Mouse (Mus musculus): ENCODE results near the gene Knop1. TPM values are rescaled to one million over a fixed set of nuclear protein-coding genes. Genes with fewer than 3 reads are reported as not detected.

Gene Knop1
- total and polyA plus RNA-seq, 3 experiments = 46.8 to 66.9 TPM; not detected in 1

DNA sequence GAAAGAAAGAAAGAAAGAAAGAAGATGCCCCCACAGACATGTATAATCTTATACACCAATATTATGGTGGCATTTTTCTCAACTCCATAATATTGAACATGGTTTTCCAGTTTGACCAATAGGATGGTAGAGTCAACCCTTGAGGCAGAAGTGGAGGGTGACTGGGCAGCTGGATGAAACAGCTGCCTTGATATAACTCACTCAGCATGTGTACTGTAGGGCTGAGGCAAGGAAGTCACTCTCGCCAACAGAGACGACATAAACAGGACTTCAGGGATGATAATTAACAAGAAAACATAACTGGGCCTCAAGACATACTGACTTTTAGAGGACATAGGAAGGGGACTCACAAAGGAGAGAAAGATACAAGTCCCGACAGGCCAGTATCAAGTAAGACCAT is 1.4 kb downstream of the Knop1 start:
- H3K9ac ChIP-seq (ENCODE audit: control insufficient read depth, low read depth, low read length, poor library complexity, severe bottlenecking) = peak overlapping the region; percentile 85
- H3K79me2 ChIP-seq (ENCODE audit: control insufficient read depth, insufficient read depth, low read length, poor library complexity) = peaks cover 45% of the 10 kb centered on the region
- no peaks in the 10 kb centered on the region for H3K9me3 ChIP-seq (replicated peaks; ENCODE audit: insufficient read depth, low read length)
- H3K4me1 ChIP-seq (ENCODE audit: control insufficient read depth in 1 of 2, insufficient read depth in 2 of 2, low read length in 2 of 2) = peaks cover 5 to 42% of the 10 kb centered on the region in 2 experiments
- peaks cover 5 to 43% of the 10 kb centered on the region in 2 experiments; a peak in 3 of 4 replicates for H3K36me3 ChIP-seq (ENCODE audit: control insufficient read depth in 1 of 2, insufficient read depth in 2 of 2, low read length in 2 of 2)
- no peaks in the 10 kb centered on the region for H3K27me3 ChIP-seq (ENCODE audit: control insufficient read depth in 1 of 2, insufficient read depth in 2 of 2, low read length in 2 of 2)
- peak; percentile 72 for DNase-seq (ENCODE audit: low read depth, low spot score)
- peak overlapping the region; percentile 60 for H3K27ac ChIP-seq (ENCODE audit: control insufficient read depth, low read depth, low read length)
- H3K4me3 ChIP-seq (ENCODE audit: control insufficient read depth in 1 of 2, insufficient read depth in 1 of 2, low read depth in 2 of 2, low read length in 2 of 2) = peak overlapping the region; percentile 62 to 92
- no peak for TF ChIP-seq POLR2A (IDR thresholded peaks at IDR 0.05; ENCODE audit: control insufficient read depth in 1 of 2, insufficient read depth in 1 of 2, low read depth in 1 of 2, low read length in 2 of 2, poor library complexity in 1 of 2)
- no peak for TF ChIP-seq NELFE (IDR thresholded peaks at IDR 0.05; ENCODE audit: low read depth, low read length)
- no peak for TF ChIP-seq ZMIZ1 (IDR thresholded peaks at IDR 0.05; ENCODE audit: low read depth, low read length)
- no peak for TF ChIP-seq NRF1 (IDR thresholded peaks at IDR 0.05; ENCODE audit: insufficient read depth, low read depth, low read length, poor library complexity, severe bottlenecking)
- TF ChIP-seq RCOR1 (IDR thresholded peaks at IDR 0.05; ENCODE audit: low read depth, low read length) = no peak
- TF ChIP-seq POLR2AphosphoS5 (IDR thresholded peaks at IDR 0.05; ENCODE audit: borderline replicate concordance, low read depth, low read length) = no peak
- no peak for TF ChIP-seq MEF2A (IDR thresholded peaks at IDR 0.05; ENCODE audit: extremely low read depth, insufficient replicate concordance, low read depth, low read length, poor library complexity, severe bottlenecking)
- TF ChIP-seq ZNF384 (IDR thresholded peaks at IDR 0.05; ENCODE audit: low read depth, low read length) = no peak
- no peak for TF ChIP-seq ZKSCAN1 (IDR thresholded peaks at IDR 0.05; ENCODE audit: low read depth, low read length)
- TF ChIP-seq JUND (IDR thresholded peaks at IDR 0.05; ENCODE audit: low read depth, low read length) = no peak
- no peak for TF ChIP-seq EP300 (IDR thresholded peaks at IDR 0.05; ENCODE audit: low read depth in 1 of 2, low read length in 2 of 2)
- no peak for TF ChIP-seq TBP (IDR thresholded peaks at IDR 0.05; ENCODE audit: low read depth, low read length)
- no peak for TF ChIP-seq BHLHE40 (IDR thresholded peaks at IDR 0.05; ENCODE audit: borderline replicate concordance, low read depth, low read length)
- no peak for TF ChIP-seq E2F4 (IDR thresholded peaks at IDR 0.05; ENCODE audit: borderline replicate concordance, low read depth, low read length)
- TF ChIP-seq MYB (IDR thresholded peaks at IDR 0.05; ENCODE audit: low read depth, low read length) = no peak
- no peak for TF ChIP-seq KAT2A (conservative IDR thresholded peaks at IDR 0.05; ENCODE audit: low read depth, low read length)
- TF ChIP-seq ELF1 (IDR thresholded peaks at IDR 0.05; ENCODE audit: low read depth, low read length) = no peak
- no peak for TF ChIP-seq MAX (IDR thresholded peaks at IDR 0.05; ENCODE audit: low read length)

DNA sequence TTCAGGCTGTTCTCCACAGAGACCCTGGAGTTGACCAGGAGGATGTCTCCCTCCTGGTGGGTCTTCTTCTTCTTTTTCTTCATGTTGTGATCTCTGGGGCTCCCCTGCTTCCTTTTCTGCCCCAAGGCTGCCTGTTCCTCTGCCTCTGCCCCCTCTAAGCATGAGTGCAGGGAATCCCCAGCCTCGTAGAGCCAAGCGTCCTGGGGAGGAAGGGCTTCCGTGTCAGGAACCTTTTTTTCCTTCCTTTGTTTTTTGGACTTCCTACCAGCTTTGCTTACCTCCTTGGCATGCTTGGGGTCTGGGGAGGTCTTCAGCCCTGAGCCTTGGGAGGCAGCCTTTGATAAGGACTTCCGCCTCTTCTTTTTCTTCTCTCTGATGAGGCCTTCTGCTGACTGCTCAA is 3.4 kb downstream of the Knop1 start:
- H3K36me3 ChIP-seq (ENCODE audit: control insufficient read depth in 1 of 2, insufficient read depth in 2 of 2, low read length in 2 of 2) = peaks cover 5 to 38% of the 10 kb centered on the region in 2 experiments; a peak in 3 of 4 replicates
- no peaks in the 10 kb centered on the region for H3K9me3 ChIP-seq (replicated peaks; ENCODE audit: insufficient read depth, low read length)
- peaks cover 5 to 32% of the 10 kb centered on the region in 2 experiments for H3K4me1 ChIP-seq (ENCODE audit: control insufficient read depth in 1 of 2, insufficient read depth in 2 of 2, low read length in 2 of 2)
- no peaks in the 10 kb centered on the region for H3K27me3 ChIP-seq (ENCODE audit: control insufficient read depth in 1 of 2, insufficient read depth in 2 of 2, low read length in 2 of 2)
- no peak overlapping the region for H3K9ac ChIP-seq (ENCODE audit: control insufficient read depth, low read depth, low read length, poor library complexity, severe bottlenecking)
- peaks cover 45% of the 10 kb centered on the region for H3K79me2 ChIP-seq (ENCODE audit: control insufficient read depth, insufficient read depth, low read length, poor library complexity)
- no peak overlapping the region for H3K4me3 ChIP-seq (ENCODE audit: control insufficient read depth in 1 of 2, insufficient read depth in 1 of 2, low read depth in 2 of 2, low read length in 2 of 2)
- no peak for DNase-seq (ENCODE audit: low read depth, low spot score)
- TF ChIP-seq NELFE (IDR thresholded peaks at IDR 0.05; ENCODE audit: low read depth, low read length) (no peak), TBP (IDR thresholded peaks at IDR 0.05; ENCODE audit: low read depth, low read length) (no peak), KAT2A (conservative IDR thresholded peaks at IDR 0.05; ENCODE audit: low read depth, low read length) (no peak), CTCF (IDR thresholded peaks at IDR 0.05 in 2 of 3, conservative IDR thresholded peaks at IDR 0.05 in 1 of 3; ENCODE audit: control insufficient read depth in 1 of 3, insufficient read depth in 1 of 3, low read depth in 2 of 3, low read length in 3 of 3, poor library complexity in 1 of 3, severe bottlenecking in 1 of 3) (no peak)
- no peak overlapping the region for H3K27ac ChIP-seq (ENCODE audit: control insufficient read depth, low read depth, low read length)
